Mouse (Mus musculus) monocyte, adult 59 days (primary cell): ENCODE data around the gene Cox19. TPM values are rescaled to one million over a fixed set of nuclear protein-coding genes. Genes with fewer than 3 reads are reported as not detected.

ENCODE experiments used
- total RNA-seq, 2 experiments: library from RNA; stranded (reverse); gene quantifications; one replicate each; pipeline ENCODE4 v1.2.4; 2023

Gene Cox19
- total RNA-seq, result 10 to 100 TPM; 23.0 to 34.9 TPM

DNA sequence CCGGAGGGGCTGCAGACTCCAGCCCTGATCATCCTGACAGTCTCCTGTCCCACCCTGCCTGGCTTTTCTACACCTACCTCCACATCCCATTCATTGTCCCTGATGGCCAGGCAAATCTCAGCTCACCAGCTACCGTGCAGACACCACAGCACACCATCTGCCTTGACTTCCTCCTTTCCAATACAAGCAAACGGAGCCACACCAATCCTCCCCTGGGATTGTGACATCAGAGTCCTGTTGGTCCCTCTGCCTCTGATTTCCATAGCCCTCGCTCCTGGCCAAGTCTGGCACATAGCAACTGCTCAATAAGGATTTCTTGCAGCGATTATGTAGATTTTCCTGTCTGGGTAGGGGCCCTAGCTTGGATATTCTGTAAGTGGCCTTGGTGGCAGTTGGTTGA lies at the start of gene Cox19:
Cox19 (minus strand) TSS at position 285 of the 400 bp plus-strand sequence.

GRCm38 (mm10) chr5:139377468-139378270 lies 26.5 kb upstream of the Cox19 start, which contains the start of gene Gpr146:
Gene Gpr146 (plus strand): TSS chr5:139377697.

GRCm38 (mm10) chr5:139352317-139352716 lies 1.1 kb upstream of the Cox19 start, which contains the start of gene Cyp2w1:
Gene Cyp2w1 (plus strand): TSS chr5:139352617.

GRCm38 (mm10) chr5:139325395-139325966 lies 25.7 kb downstream of the Cox19 start, which contains the start of gene Adap1:
Gene Adap1 (minus strand): TSS chr5:139325622.

Other genes with a start within 250 kb of the Cox19 start
- 10 to 100 TPM; 10.6 to 10.7 TPM for gene Prkar1b, start 201.4 kb downstream of the Cox19 start, total RNA-seq
- gene Dnaaf5, start 201.2 kb downstream of the Cox19 start, total RNA-seq, result 1 to 10 TPM; 7.7 to 8.4 TPM
- gene Sun1, start 150.8 kb downstream of the Cox19 start, total RNA-seq, result 100 to 1,000 TPM in 1 of 2 experiments, 10 to 100 TPM in 1; 94.6 to 106 TPM
- gene Get4, start 99.1 kb downstream of the Cox19 start, total RNA-seq, result 10 to 100 TPM; 27.8 to 28.1 TPM
- 100 to 1,000 TPM; 192 to 194 TPM for gene Adap1, start 25.8 kb downstream of the Cox19 start, total RNA-seq
- gene Cyp2w1, start 1.2 kb upstream of the Cox19 start, total RNA-seq, result not detected
- gene Gpr146, start 26.3 kb upstream of the Cox19 start, total RNA-seq, result 10 to 100 TPM; 11.5 to 12.2 TPM
- 10 to 100 TPM; 64.5 to 66.6 TPM for gene C130050O18Rik, start 53.9 kb upstream of the Cox19 start, total RNA-seq
- gene Gper1, start 71.7 kb upstream of the Cox19 start, total RNA-seq, result 1 to 10 TPM in 1 of 2 experiments, under 1 TPM in 1; 0.39 to 1.3 TPM
- 10 to 100 TPM; 30.3 to 31.7 TPM for gene 3110082I17Rik, start 109.1 kb upstream of the Cox19 start, total RNA-seq
- 100 to 1,000 TPM; 125 to 129 TPM for gene Zfand2a, start 133.1 kb upstream of the Cox19 start, total RNA-seq
- not detected for gene Uncx, start 192.1 kb upstream of the Cox19 start, total RNA-seq